Mouse (Mus musculus): ENCODE data around the gene Tlx2. TPM values are rescaled to one million over a fixed set of nuclear protein-coding genes. Genes with fewer than 3 reads are reported as not detected.

The Tlx2 gene
- 0.15 and 0.29 TPM in 2 replicates for polyA plus RNA-seq (2012; rRNA removed)

DNA sequence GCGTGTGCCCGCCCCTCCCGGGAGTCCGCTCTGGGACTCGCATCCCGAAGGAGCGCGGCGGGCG lies at the start of gene Tlx2:
Tlx2 (minus strand) TSS at position 47 of the 64 bp plus-strand sequence.
- no peak for DNase-seq (ENCODE audit: low spot score)

DNA sequence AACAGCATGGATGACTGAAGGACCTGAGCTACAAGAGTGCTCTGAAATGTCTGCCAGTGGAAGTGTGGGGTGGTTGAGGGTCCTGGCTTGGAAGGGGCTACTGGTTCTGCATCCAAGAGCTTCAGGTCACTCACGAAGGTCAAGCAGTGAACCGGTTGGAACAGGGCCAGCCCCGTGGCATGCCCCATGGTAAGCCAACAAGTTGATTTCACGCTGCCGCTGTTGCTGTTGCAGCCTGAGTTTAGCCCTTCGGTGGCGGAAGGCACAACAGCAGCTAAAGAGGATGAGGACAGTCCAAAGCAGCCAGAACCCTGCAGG lies 49.6 kb upstream of the Tlx2 start:
- peak; percentile 26 for DNase-seq (ENCODE audit: low spot score)

DNA sequence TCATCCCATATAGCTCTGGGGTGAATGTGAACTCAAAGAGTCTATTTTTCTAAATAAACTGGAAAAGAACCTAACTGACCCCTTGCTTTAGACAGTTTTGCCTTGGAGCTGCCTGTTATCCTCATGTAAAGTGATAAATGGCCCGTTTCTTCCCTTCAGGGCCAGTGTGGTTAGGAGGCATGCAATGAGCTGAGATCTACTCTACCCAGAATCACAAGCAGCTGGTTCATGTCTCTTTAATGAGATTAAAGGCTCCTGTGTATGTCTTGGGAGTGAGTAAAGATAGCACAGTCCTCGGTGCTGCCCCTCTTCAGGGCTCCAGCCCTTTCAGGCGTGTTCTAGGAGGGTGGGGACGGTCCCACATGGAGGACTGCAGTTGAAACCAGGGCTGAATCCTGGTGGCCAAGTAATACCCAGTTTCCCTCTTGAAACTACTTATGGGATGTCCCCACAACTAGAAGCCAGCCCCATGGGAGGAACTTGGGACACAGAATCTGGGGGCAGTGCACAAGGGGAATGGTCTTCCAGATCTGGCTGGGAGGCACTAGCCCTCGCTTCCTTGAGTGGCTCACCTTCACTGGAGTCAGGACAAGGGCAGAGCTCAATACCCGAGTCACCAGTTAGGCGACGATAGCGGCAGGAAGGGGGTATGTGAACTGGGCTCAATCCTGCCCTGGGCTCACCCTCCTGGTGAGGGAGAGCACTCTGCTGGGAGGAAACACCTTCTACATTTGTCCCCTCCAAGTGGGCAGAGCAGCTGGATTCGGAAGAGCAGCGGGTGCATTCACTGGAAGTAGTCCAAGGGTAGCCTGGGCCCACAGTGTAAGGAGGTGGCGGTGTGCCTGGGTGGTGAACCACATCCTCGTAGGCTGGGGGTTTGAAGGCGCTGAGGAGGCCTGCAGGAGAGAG lies 49.0 kb upstream of the Tlx2 start:
- DNase-seq (ENCODE audit: low spot score), result peak; percentile 18

DNA sequence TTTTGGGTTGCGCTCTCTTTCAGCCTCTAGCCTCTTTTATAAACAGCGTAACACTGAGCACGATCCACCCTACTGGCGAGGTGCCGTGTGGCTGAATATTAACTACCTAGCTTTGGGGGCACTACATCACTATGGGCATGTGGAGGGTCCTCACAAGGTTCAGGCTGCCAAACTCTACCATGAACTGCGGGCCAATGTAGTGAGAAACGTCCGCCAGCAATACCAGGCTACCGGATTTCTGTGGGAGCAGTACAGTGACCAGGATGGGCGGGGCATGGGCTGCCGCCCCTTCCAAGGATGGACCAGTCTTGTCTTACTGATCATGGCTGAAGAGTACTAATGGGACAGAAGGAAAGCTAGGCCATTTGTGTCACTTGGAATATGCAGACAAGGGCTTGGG lies 48.3 kb upstream of the Tlx2 start:
- no peak for DNase-seq (ENCODE audit: low spot score)

DNA sequence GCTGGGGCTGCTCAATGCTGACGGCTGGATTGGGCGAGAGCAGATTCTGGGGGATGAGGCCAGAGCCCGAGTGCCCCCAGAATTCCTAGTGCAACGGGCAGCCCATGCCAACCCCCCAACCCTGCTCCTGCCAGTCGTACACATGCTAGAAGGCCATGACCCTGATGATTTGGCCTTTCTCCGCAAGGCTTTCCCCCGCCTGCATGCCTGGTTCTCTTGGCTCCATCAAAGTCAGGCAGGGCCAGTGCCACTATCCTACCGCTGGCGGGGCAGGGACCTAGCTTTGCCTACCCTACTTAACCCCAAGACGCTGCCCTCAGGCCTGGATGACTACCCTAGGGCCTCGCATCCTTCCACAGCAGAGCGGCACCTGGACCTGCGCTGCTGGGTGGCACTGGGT lies 47.5 kb upstream of the Tlx2 start:
- DNase-seq (ENCODE audit: low spot score), result no peak

DNA sequence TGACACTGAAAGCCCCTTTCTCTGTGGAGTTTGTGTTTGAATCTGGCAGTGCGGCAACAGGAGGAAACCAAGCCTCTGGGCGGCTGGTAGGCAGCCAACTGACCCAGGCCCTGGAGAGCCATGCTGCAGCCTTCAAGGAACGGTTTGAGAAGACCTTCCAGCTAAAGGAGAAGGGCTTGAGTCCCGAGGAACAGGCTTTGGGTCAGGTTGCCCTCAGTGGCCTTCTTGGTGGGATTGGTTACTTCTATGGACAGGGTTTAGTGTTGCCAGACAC lies 47.0 kb upstream of the Tlx2 start:
- DNase-seq (ENCODE audit: low spot score), result no peak

DNA sequence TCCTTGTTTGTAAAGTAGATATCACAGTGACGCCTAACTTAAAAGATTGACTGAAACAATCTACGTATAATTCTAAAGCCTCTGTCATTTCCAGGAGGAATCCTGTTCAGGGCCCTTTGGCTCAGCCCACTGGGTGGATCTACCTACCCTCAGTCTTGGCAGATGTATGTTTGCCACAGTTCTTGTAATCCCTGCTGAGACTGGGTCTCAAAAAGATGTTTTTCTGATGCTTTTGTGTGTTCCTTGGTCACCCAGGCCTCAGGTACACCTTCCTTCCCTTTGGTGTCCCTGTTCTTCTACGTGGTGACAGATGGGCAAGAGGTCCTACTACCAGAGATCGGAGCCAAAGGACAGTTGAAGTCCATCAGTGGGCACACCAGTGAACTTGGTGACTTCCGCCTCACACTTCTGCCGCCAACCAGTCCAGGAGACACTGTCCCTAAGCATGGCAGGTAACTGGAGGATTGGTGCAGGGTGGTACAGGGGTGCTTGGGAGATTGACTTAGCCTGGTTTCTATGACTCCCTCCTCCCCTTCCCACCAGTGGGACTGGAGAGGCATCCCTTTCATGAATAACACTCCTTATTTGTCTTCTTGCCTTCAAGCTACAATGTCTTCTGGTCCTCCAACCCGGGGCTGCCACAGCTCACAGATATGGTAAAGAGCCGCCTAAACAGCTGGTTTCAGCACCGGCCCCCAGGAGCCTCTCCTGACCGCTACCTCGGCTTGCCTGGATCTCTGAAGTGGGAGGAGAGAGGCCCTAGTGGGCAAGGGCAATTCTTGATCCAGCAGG lies 46.5 kb upstream of the Tlx2 start:
- no peak for DNase-seq (ENCODE audit: low spot score)

DNA sequence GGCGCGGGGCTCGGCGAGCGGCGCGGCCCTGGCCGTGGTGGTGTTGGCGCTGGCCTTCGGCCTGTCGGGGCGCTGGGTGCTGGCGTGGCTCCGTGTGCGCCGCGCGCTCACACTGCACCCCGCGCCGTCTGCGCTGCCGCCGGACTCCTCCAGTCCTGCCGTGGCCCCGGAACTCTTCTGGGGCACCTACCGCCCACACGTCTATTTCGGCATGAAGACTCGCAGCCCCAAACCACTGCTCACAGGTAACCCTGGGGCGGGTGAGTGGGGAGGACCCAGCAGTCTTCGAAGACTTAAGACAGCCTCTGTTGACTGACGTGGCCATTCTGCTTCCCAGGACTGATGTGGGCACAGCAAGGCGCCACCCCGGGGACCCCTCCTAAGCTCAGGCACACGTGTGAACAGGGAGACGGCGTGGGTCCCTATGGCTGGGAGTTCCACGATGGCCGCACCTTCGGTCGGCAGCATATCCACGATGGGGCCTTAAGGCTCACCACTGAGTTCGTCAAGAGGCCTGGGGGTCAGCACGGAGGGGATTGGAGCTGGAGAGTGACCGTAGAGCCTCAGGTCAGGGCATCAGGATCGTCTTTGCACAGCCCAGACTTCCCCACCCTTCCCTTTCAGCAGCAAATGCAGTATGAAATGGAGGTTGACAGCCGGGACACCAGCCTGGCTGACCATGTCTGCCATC lies 45.7 kb upstream of the Tlx2 start:
- DNase-seq (ENCODE audit: low spot score), result no peak

DNA sequence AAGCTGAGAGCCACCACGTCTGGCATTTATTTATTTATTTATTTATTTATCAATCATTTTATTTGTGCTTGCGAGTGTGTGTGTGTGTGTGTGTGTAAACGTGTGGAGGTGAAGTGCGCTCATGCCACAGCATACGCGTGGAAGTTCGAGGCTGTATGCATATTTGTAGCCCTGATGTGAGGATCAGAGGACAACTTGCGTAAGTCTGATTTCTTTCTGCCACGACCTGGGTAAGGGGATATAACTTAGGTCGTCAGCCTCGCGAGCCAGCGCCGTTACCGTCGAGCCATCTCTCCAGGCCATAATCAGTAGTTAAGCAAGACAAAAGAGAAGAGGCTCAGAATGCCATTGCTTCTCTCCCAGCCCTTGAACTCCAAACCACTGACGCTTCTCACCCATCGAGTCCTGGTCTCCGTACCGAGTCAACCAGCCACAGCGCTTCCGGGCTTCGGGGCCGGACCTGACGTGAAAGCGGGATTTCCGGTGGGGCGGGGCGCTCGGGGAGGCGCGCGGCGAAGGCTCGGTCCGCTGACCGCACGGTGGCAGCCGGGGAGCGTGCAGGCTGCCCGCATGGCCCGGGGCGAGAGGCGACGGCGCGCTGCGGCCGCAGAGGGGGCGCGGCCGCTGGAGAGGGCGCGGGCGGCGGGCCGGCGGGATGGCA lies 45.0 kb upstream of the Tlx2 start, which contains the start of gene Mogs:
Mogs (plus strand) TSS at position 486 of the 661 bp plus-strand sequence.
- peak; percentile 95 for DNase-seq (ENCODE audit: low spot score)

DNA sequence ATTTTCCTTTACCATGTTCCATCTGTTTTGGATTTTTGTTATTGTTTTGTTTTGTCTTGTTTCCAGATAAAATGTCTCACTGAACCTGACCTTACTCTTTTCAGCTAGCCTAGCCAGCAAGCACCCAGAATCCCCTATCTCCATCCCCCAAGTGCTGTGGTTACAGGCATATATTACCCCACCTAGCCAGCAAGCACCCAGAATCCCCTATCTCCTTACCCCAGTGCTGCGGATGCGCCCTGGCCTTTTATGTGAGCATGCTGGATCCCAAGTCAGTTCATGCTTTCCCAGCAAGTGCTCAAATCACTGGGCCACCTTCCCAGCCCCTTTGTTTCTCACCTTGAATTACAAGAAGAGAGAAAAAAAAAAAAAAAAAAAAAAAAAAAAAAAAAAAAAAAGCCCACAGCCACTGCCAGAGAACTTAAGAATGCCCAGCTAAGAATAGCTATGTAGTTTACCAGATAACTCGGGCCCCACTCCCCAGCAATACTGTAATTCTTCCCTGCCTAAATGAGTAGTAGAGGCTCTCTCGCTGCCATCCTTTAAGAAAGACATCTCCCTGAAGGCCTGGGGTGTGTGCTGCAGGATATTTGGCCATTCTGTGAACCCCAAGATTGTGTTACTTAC lies 41.5 kb upstream of the Tlx2 start:
- DNase-seq (ENCODE audit: low spot score), result no peak

DNA sequence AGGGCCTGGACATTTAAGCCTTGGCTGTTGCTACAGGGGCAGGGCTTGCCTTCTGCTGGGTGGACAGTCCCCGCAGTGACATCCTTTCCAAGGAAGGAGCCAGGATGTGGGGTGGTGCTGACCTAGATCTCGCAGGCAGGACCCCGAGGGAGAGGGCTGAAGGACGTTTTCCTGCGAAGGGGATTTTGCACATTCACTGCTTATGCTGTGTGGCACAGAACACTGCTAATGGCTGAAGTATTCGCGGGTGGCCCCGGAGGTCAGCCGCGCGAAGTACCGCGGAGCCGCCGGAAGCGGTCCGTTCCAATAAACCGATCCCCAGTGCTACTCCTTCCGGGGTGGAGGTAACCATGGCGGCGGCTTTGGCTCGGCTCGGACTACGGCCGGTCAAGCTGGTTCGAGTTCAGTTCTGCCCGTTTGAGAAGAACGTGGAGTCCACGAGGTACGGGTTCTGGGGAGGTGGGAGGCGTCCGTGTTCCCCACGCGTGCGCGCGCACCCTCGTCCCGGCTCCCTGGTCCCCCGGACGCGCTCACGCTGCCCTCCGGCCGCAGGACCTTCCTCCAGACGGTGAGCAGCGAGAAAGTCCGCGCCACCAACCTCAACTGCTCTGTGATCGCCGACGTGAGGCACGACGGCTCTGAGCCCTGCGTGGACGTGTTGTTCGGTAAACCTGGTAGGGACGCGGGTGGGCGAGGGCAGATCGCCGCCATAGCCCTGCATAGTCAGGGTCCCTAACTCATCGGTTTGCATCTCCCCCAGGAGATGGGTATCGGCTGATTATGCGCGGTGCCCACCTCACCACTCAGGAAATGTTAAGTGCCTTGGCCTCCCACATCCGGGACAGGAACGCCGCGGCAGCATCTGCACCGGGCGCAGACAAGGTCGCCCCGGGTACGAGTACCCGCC lies 38.9 kb upstream of the Tlx2 start, which contains the start of gene Mrpl53:
Mrpl53 (plus strand) TSS at position 279 of the 907 bp plus-strand sequence.
- peak; percentile 80 for DNase-seq (ENCODE audit: low spot score)

DNA sequence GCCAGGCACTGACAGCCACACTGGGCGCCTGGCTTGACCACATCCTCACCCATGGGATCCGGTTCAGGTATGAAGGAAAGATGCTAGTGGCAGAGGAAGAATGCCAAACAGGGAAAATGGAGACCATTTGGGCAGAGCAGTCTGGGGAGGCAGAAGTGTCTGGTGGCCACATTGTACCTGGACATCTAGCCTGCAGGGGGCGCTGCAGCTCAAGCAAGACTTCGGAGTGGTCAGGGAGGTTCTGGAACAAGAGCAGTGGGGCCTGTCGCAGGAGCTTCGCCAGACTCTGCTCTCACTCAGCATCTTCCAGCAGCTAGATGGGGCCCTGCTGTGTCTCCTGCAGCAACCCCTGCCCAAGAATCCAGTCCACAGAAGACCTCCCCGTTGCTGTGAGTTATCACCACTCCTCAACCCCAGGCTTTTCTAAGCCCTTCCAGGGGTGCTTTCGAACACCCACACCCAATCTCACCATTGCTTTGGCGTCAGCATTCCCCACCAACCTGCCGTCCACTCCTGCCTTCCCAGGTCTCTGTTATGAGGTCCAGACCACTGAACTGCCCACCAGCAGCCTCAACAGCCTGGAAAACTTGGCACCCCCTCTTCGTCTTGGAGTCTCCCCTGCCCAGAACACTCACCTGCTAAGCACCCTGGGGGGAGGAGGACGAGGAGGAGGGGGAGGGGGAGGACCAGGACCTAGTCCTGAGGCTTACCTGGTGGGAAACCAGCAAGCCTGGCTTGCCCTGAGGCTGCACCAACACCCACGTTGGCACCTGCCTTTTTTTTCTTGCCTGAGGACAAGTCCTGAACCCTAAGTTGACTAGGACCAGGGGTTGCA lies 37.7 kb upstream of the Tlx2 start:
- DNase-seq (ENCODE audit: low spot score), result no peak

DNA sequence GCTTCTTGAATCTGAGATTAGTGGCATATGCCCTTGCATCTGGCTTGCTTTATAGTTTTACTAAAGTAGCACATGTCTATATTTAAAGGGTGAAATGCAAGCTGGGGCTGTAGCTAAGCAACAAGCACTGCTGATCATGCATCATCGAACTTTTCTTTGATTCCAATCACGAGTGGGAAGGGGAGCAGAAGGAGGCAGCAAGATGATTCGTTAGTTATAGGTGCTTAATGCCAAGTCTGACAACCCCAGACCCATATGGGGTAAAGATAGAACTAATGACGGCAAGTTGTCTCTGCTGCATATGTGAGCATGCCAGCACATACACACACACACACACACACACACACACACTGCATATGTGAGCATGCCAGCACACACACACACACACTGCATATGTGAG lies 34.1 kb upstream of the Tlx2 start:
- no peak for DNase-seq (ENCODE audit: low spot score)

DNA sequence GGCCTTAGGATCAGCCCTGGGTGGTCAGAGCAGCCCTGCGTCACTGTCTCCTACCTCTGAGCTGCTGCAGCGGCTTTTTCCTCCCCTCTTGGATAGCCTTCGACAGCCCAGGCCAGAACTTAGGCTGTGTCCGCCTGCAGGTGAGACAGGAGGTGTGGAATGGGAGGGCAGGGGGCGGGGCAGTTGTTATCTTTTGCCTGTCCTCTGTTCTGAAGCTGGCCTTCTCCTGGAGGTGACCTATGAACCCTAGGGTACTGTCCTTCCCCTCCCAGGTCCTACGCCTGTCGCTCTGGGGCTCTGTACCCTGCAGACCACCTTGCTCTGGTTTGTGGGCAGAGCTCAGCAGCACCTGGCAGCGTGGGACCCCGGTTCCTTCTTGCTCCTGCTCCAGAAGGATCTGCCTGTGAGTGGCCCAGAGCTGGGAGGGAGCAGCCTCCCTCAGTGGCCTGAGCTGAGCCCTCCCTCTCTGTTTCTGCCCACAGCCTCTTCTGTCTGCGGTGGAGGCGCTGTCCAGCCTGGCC lies 33.1 kb upstream of the Tlx2 start:
- no peak for DNase-seq (ENCODE audit: low spot score)

DNA sequence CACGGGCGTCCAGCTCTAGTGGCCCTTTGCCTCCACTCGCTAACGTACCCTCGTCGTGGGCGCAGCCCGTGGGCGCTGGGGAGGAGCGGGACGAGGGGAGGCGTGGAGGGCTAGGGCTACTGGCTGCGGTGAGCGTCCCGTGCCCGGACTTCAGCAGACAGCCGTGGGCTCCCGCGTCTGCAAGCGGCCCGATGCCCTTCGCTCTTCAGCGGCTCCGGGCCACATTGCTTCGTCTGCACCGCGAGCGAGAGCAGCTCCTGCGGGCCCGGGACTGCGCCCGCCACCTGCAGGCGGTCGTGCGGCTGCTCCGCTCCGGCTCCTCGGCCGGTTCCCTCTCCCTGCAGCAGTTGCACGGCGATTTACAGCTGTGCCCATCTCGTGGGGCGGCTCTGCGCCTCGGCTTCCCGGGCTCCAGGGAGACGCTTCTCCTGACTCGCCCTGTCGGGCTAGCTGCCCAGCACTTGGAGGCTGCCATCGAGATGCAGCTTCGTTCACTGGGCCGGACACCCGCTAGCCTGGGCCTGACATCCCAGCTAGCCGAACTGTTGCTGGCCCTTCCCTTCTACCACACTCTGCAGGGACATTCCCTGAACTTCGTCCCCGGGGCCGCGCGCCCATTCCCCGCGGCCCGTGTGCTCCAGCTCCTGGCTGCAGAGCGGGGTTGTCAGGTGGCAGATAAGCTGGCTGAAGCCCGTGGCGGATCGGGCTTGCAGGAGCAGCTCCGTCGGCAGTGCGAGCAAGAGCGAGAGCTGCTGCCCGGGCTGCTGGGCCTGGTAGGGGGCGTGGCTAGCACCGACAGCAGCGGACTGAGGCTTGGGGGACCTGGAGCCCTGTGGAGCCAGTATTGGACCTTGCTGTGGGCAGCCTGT lies 31.8 kb upstream of the Tlx2 start:
- DNase-seq (ENCODE audit: low spot score), result no peak

DNA sequence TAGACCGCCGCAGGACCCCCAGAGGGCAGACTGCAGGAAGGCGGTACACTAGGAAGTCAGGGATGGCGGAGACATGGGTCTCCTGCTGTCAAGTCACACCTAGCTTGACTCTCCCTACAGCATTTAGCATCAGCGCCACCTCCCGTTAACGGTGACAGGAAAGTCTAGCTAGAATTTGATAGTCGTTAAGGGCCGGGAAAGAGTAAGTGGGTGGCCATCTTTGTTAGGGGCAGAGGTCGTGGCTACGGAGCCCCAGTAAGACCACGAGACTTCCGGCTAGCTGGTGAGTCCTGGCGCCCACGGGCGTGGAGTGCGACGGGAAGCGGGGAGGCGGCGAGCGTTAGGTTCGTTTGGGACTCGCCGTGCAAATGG lies 31.2 kb upstream of the Tlx2 start, which contains the start of the genes Ccdc142 and Gm42688:
Ccdc142 (plus strand) TSS at position 286 of the 372 bp plus-strand sequence.
Gm42688 (plus strand) TSS at position 302 of the 372 bp plus-strand sequence.
- peak; percentile 67 for DNase-seq (ENCODE audit: low spot score)

DNA sequence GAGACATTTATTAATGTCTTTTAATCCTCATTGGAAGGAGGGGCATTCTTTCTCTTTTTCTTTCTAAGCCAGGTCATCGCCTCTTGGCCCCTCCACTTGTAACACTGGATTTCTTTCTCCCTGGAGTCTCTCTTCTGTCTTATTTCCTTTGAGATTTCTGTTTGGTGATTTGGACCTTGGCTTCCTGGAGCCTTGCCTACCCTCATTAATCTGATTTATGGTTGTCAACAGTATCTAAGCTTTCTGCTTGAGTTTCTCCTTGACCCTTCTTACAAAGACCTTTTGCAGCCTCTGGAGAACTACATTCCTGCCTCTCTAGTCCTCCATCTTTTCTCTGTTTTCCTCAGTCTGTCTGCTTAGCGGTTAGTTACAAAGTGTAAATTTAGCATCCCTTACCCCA lies 28.3 kb upstream of the Tlx2 start:
- no peak for DNase-seq (ENCODE audit: low spot score)

DNA sequence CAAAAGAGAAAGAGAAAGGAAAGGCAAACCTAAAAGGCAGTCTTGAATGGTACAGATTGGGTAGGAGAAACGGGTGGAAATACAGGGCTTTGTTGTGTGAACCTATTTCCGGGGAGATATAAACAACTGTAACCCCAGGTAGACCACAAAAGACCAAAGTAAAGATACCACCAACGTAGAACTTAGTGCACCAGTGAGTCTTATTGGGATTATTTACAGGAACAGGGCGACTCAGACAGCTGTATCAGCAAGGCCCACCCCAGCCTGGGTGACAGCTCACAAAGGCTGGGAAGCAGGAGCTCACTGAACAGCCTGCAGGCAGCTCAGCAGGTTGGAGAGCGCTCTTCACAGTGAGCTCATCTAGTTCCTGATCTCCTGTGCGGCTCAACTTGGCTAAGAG lies 25.9 kb upstream of the Tlx2 start:
- no peak for DNase-seq (ENCODE audit: low spot score)
